Mouse (Mus musculus): ENCODE data around the gene Lamc1.

- TF ChIP-seq CTCF (IDR thresholded peaks at IDR 0.05; ENCODE audit: low read depth) (no peak), EP300 (optimal IDR thresholded peaks at IDR 0.05) (no peak)
These were observed 39.7 kb downstream of the Lamc1 start for GRCm38 (mm10) chr1:153292892-153293291.

All from stomach, postnatal 0 days (tissue).